Mouse (Mus musculus) midbrain, embryonic 16.5 days (tissue): ENCODE data around the gene Lrba. TPM values are rescaled to one million over a fixed set of nuclear protein-coding genes. Genes with fewer than 3 reads are reported as not detected.
A peak's percentile ranks its signal among the peaks of the same experiment; 100 is the strongest.

Source experiments
- ATAC-seq: fragments of 200-750 bp; cut with Nextera tagmentation; 2 replicates; pipeline ENCODE4 v1.8.0; 2017; ENCODE audit warnings: moderate TSS enrichment
- H3K27ac ChIP-seq: fragments of 300-500 bp; sonication (generic); 2 replicates; pipeline ENCODE4 v1.5.1; 2014; ENCODE audit warnings: mild to moderate bottlenecking, low read length, mixed read lengths
- H3K27me3 ChIP-seq: fragments of 300-500 bp; sonication (generic); 2 replicates; pipeline ENCODE4 v1.6.1; 2014; ENCODE audit warnings: low read depth, low read length, mixed read lengths; ENCODE audit not compliant: control insufficient read depth, insufficient read depth
- H3K36me3 ChIP-seq: fragments of 300-500 bp; sonication (generic); 2 replicates; pipeline ENCODE4 v1.6.1; 2014; ENCODE audit warnings: mild to moderate bottlenecking, low read length, moderate library complexity, mixed read lengths; ENCODE audit not compliant: control insufficient read depth, insufficient read depth
- H3K4me1 ChIP-seq: fragments of 300-500 bp; sonication (generic); 2 replicates; pipeline ENCODE4 v1.6.1; 2014; ENCODE audit warnings: mild to moderate bottlenecking, low read length, mixed read lengths; ENCODE audit not compliant: control insufficient read depth, insufficient read depth
- H3K4me2 ChIP-seq: fragments of 300-500 bp; sonication (generic); 2 replicates; pipeline ENCODE4 v1.6.1; 2014; ENCODE audit warnings: mild to moderate bottlenecking, low read length, mixed read lengths
- H3K4me3 ChIP-seq: fragments of 300-500 bp; sonication (generic); 2 replicates; pipeline ENCODE4 v1.5.1; 2014; ENCODE audit warnings: low read depth, mild to moderate bottlenecking, low read length, moderate library complexity, mixed read lengths
- H3K9ac ChIP-seq: fragments of 300-500 bp; sonication (generic); 2 replicates; pipeline ENCODE4 v1.6.1; 2014; ENCODE audit warnings: low read depth, low read length, mixed read lengths
- H3K9me3 ChIP-seq: fragments of 300-500 bp; sonication (generic); replicated peaks from 2 replicates; pipeline ENCODE4 v1.6.1; 2014; ENCODE audit warnings: mild to moderate bottlenecking, low read length, mixed read lengths; ENCODE audit not compliant: control insufficient read depth, poor library complexity, severe bottlenecking
- WGBS: fragments of 180-500 bp; shearing (Covaris S2); extraction: QIAGEN DNeasy Blood & Tissue Kit; methylation state at CpG from one replicate; pipeline ENCODE4 v1.1.7; 2014; 5-methylcytosine and 5-hydroxymethylcytosine counted together
- polyA plus RNA-seq: library from polyadenylated mRNA; unstranded; fragments of >200 nt; fragmentation: Nextera tagmentation; extraction: Ambion mirVana; gene quantifications from 2 replicates; pipeline ENCODE4 v1.2.1, GENCODE M21; 2015

The Lrba gene
- polyA plus RNA-seq, 1 experiment from 2014 or later = 4.5 TPM

DNA sequence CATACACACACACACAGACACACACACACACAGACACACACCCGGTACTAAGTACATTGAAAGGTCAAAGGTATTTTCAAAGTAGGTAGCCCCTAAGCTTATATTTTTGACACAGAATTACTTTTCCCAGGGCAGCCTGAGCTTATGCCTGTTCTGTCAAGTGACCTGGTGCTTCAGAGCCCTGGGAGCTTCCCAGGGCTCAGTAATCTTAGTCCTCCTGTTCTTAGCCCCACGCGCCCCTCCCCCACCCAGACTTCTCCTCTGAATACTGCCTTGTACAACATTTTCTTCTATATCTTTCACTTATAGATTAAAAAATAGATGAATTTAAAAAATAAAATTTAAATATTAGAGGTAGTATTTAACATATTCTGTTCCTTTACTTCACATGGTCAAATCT is 320.3 kb downstream of the Lrba start:
- Histone ChIP-seq H3K4me2 (peak overlapping the region; percentile 27), H3K4me3 (peak overlapping the region; percentile 38), H3K27ac (peak overlapping the region; percentile 23; the same call in 1 of the 2 replicates), H3K4me1 (peaks cover 4% of the 10 kb centered on the region; the same call in 1 of the 2 replicates), H3K9ac (no peak overlapping the region), H3K9me3 (no peaks in the 10 kb centered on the region), H3K27me3 (no peaks in the 10 kb centered on the region; the same call in 1 of the 2 replicates), H3K36me3 (no peaks in the 10 kb centered on the region)
- 12% methylated on average over 3 of the region's 3 CpGs for WGBS
- no peak for ATAC-seq

DNA sequence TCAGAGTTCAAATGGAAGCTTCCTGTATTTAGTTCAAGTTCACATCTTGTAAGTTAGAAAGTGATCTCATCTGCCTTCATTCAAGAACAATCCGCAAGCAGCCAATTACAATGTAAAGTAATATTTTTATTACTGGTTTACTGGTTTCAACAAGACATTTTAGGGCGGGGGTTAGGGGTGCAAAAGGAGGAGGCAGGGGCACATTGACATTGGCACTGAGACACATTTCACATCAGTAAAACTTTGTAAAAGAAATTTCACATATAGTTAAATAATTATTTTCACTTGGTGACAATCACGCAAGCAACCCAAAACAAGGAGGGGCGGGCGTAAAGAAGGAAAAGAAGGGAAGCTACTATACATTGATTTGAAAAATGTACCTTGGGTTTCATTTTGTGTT is 321.5 kb downstream of the Lrba start:
- Histone ChIP-seq H3K4me3 (peak overlapping the region; percentile 53), H3K4me1 (peaks cover 6% of the 10 kb centered on the region; the same call in 1 of the 2 replicates), H3K9me3 (no peaks in the 10 kb centered on the region), H3K36me3 (no peaks in the 10 kb centered on the region), H3K9ac (peak overlapping the region; percentile 81), H3K27me3 (peaks cover 3% of the 10 kb centered on the region; the same call in 1 of the 2 replicates), H3K27ac (peak overlapping the region; percentile 90), H3K4me2 (peak overlapping the region; percentile 74)
- no peak for ATAC-seq
- 17% methylated on average over 5 of the region's 5 CpGs for WGBS

DNA sequence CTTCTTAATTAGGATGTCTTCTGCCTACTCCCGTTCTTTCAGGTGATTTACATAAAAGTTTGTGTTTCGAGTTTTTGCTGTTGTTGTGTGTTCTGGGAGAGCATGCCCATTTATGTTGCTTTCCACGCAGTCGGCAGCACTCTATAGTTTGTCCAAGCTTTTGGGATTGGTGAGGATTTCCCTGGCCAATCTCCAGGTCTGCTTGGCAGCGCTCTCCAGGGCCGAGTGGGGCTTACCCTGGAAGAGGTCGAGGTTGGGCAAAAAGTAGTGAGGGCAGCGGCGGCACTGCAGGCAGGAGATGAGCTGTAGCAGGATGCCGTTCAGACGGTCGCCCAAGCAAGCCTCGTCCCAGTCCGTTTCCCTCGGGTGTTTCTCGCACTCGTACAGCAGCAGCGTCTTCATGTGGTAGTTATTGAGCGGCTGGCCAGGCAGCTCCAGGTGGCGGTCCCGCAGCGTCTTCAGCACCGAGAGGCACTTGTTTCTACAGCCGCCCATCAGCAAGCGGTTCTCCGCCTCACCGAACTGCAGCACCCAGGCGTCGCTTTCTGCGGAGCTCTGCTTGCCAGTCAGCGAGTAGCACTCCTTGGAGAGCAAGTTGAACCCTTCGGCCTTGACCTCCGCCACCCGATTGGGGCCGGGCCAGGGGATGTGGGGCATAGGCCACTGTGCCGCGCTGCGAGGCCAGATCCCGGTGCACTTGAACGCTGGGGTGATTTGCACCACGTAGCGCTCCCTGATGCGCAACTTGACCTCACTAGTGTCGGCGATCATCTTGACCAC is 322.2 kb downstream of the Lrba start:
- Histone ChIP-seq H3K9ac (peak overlapping the region; percentile 81), H3K4me2 (peak overlapping the region; percentile 74), H3K27me3 (peaks cover 3% of the 10 kb centered on the region; the same call in 1 of the 2 replicates), H3K4me3 (peak overlapping the region; percentile 53), H3K36me3 (no peaks in the 10 kb centered on the region), H3K27ac (peak overlapping the region; percentile 90), H3K9me3 (no peaks in the 10 kb centered on the region), H3K4me1 (peaks cover 4% of the 10 kb centered on the region; the same call in 1 of the 2 replicates)
- WGBS = 1% methylated on average over 45 of the region's 45 CpGs
- 0 out of 2 replicates have a peak, but pooled peaks have one; percentile 7 for ATAC-seq

DNA sequence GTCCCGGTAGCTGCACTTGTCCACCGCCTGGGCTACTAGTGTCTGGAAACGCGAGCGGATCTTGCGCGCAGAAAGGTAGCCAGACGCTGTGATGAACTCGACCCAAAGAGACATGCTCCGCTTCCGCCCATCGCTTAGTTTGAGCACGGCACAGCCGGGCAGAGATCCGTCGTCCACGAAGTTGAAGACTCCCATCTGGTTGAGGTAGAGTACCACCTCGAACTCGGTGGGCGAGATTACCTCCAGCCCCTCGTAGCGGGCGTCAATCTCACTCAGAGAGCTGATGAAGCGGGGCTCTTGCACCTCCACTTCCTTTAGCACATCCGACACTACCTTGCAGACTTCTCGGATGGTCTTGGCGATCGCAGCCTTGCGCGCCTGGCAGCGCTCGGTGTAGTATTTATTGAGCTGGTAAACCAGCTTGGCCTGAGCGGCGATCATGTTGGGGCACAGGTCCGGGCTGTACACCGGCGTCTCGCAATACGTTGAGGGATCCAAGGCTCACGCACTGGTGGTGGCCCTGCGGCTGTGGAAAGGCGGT is 322.8 kb downstream of the Lrba start:
- Histone ChIP-seq H3K4me2 (peak overlapping the region; percentile 74), H3K27me3 (peaks cover 6% of the 10 kb centered on the region), H3K27ac (peak overlapping the region; percentile 90), H3K4me1 (peaks cover 4% of the 10 kb centered on the region; the same call in 1 of the 2 replicates), H3K9me3 (no peaks in the 10 kb centered on the region), H3K4me3 (peak overlapping the region; percentile 53), H3K9ac (peak overlapping the region; percentile 81), H3K36me3 (no peaks in the 10 kb centered on the region)
- WGBS = 2% methylated on average over 42 of the region's 42 CpGs
- no peak for ATAC-seq

DNA sequence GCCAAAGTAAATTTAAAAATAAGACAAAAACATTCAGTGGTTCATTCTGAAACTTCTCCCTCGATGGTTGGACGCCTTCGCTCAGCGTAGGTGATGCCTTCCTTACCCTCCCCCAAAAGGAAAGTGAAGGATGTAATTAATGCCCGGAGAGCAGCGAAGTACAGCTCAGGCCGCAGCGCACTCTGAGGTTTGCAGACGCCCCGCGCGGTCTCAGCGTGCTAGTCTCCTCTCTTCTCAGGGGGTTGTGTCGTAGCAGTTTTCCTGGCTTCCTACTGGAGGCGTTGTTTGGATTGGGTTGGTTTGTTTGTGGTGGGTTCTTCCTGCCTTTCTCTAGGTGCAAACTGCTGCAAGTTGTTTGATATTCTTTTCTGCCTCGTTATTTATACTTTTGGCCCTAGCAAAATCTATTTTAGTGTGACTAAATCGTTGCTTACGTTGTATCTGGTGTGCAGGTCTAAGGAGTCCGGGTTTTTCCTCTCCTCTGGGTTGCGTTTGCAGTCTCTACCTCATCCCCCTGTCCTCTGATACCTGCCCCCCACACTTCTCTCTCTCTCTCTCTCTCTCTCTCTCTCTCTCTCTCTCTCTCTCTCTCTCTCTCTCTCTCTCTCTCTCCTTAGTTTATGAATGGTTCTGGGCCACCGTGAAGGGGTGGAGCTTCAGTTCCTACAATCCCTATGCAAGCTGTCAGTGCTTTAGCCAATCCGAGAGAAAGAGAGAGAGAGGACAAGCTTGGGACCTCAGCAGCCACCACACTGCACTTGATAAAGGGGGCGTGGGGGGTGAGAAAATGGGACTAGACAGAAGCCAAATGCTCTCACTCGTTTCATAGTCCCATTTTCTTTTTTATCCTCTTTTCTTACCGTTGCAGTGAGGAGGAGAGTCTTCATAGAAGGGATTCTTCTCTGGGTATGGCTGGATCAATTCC is 323.9 kb downstream of the Lrba start, which contains the start of gene Mab21l2:
TSS of gene Mab21l2 (minus strand) at position 539 of the 925 bp plus-strand sequence.
- H3K4me2 ChIP-seq = peak within 1 kb of the TSS; percentile 74
- no peaks in the 10 kb centered on the region for H3K36me3 ChIP-seq
- H3K4me3 ChIP-seq = peak within 1 kb of the TSS; percentile 53
- WGBS = 2% methylated on average over 25 of the region's 25 CpGs
- ATAC-seq = peak; percentile 87
- peaks cover 4% of the 10 kb centered on the region; the same call in 1 of the 2 replicates for H3K4me1 ChIP-seq
- H3K9me3 ChIP-seq = no peaks in the 10 kb centered on the region
- peaks cover 6% of the 10 kb centered on the region for H3K27me3 ChIP-seq
- peak within 1 kb of the TSS; percentile 81 for H3K9ac ChIP-seq
- peak within 1 kb of the TSS; percentile 90 for H3K27ac ChIP-seq

DNA sequence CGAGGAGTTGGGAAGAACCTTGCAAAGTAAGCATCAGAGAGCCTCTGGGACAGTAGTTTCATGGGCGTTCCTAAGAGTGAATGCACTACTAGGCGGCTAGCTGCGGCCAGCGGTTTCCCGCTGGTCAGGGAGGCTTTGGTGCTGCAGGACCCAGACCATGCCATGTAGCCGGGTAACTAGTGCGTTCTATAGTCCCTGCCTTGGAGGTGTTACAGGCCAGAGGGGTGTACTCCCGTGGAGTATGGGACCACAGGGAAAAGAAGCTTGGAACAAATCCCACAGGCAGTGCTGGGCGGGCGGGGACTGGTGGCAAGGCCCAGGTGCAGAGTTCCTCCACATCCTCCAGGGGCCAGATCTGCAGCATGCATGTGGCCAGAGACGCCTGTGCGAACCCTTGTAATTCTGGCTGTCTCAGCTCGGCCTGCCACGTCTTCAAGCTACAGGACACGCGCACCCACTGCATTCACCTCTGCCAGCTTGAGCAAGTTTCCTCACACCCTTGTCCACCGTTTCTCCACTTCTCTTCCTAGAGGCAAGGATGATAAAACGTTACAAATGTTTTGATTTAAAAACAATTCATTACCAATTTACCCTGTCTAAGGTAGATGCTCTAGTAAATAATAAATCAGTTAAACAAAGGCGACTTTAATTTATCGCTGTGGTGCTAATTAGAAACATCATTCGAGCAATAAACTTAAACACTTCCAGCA is 326.0 kb downstream of the Lrba start:
- 9% methylated on average over 22 of the region's 22 CpGs for WGBS
- no peak for ATAC-seq
- peak overlapping the region; percentile 21 for H3K4me3 ChIP-seq
- H3K9me3 ChIP-seq = no peaks in the 10 kb centered on the region
- peak overlapping the region; percentile 79 for H3K27ac ChIP-seq
- no peaks in the 10 kb centered on the region for H3K36me3 ChIP-seq
- peaks cover 8% of the 10 kb centered on the region for H3K27me3 ChIP-seq
- peak overlapping the region; percentile 48 for H3K4me2 ChIP-seq
- H3K4me1 ChIP-seq = peaks cover 4% of the 10 kb centered on the region; the same call in 1 of the 2 replicates
- peak overlapping the region; percentile 57 for H3K9ac ChIP-seq

DNA sequence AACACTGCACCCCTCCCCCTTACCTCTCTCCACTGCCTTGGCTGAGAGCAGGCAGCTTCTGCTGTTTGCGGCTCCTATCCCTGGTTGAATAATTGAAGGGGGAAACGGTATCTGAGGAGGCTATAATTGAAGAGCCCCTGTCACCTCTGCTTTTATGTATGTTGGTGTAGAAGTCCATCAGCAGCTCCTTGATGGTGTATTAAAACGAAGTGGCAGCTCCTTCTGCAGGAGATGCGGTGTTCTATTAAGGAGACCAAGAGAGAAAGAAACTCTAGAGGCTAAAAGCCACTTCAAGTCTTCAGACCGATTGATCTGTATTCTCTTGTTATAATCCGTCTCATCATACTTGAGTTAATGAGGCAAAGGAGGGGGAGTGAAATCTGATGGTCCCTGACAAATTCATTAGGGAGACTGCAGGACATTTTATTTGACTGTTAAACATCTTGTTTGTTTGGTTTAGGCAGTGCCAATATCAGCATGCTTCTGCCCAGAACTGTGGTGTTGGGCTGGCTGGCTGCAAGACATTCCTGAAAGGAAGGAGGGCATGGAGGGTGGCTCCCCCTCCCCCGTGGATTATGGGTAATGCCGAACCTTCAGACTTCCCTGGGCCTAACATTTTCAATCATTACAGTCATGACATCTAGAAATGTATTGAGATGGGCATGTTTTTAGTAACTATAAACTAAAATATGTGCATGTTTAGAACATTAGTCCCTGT is 326.7 kb downstream of the Lrba start:
- Histone ChIP-seq H3K4me3 (no peak overlapping the region), H3K9ac (no peak overlapping the region), H3K4me1 (peaks cover 4% of the 10 kb centered on the region; the same call in 1 of the 2 replicates), H3K27ac (peak overlapping the region; percentile 79), H3K36me3 (no peaks in the 10 kb centered on the region), H3K27me3 (peaks cover 8% of the 10 kb centered on the region), H3K4me2 (peak overlapping the region; percentile 48), H3K9me3 (no peaks in the 10 kb centered on the region)
- 0 out of 2 replicates have a peak, but pooled peaks have one; percentile 26 for ATAC-seq
- WGBS = 12% methylated on average over 8 of the region's 8 CpGs
